Comparison of ENCODE assay signal across 28 mouse cellular contexts in the genomic region with DNA sequence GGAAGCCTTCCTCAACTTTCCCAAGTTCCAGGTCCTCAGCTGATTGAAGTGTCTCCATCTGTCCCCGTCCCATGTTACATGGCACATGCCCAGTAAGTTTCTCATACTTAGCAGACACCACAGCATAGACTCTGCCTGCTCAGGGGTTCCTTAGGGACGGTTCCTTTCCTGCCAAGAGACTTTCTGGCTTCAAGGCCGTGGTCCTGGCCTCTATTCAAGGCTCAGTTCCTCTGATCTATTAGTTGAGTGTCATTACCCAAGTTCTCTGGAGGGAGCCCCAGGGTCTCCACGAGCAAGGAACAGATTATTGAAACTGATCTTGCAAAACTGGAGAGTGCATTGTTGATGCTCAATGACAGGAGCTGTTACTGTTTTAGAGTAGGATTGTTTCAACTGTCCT. TPM values are rescaled to one million over a fixed set of nuclear protein-coding genes. Genes with fewer than 3 reads are reported as not detected.
DNase-seq lines count a peak whose midpoint lies in the region; ATAC-seq and TF ChIP-seq lines count a peak whose summit lies in the region.
"Had no signal": no experiment of that assay in that cellular context is flagged by ENCODE, and none has a peak within 500 bp of the region (broad histone marks: within the 10 kb centered on the region; RNA-seq: fewer than 3 reads in every experiment).

No protein-coding gene starts in this region.

- H3K4me3 ChIP-seq in forebrain, postnatal 0 days (ENCODE audit: low read depth, low read length), result no peak overlapping the region
- no peak overlapping the region for H3K4me3 ChIP-seq in forebrain, embryonic 15.5 days
- H3K4me3 ChIP-seq: hindbrain, embryonic 10.5 days; hindbrain, embryonic 15.5 days; left cerebral cortex, adult 2 months; limb, embryonic 13.5 days; lung, embryonic 15.5 days; stomach, embryonic 15.5 days had no signal

- H3K4me2 ChIP-seq in forebrain, postnatal 0 days (ENCODE audit: low read depth), result no peak overlapping the region
- H3K4me2 ChIP-seq in forebrain, embryonic 15.5 days (replicated peaks), result no peak overlapping the region
- H3K4me2 ChIP-seq: hindbrain, embryonic 15.5 days; limb, embryonic 13.5 days; liver, embryonic 11.5 days; lung, embryonic 15.5 days; midbrain, embryonic 11.5 days; stomach, embryonic 15.5 days had no signal

- no peak for TF ChIP-seq CTCF in forebrain, postnatal 0 days (IDR thresholded peaks at IDR 0.05; ENCODE audit: low read depth)

- H3K36me3 ChIP-seq in forebrain, postnatal 0 days (ENCODE audit: insufficient read depth), result peaks cover 25% of the 10 kb centered on the region
- peaks cover 14% of the 10 kb centered on the region for H3K36me3 ChIP-seq in forebrain, embryonic 15.5 days

- no peaks in the 10 kb centered on the region for H3K9me3 ChIP-seq in forebrain, postnatal 0 days (ENCODE audit: low read length)
- H3K9me3 ChIP-seq in forebrain, embryonic 15.5 days, result no peaks in the 10 kb centered on the region
- H3K9me3 ChIP-seq: hindbrain, embryonic 10.5 days; hindbrain, embryonic 15.5 days; limb, embryonic 13.5 days; lung, embryonic 15.5 days; stomach, embryonic 15.5 days had no signal

- H3K27me3 ChIP-seq in forebrain, postnatal 0 days (ENCODE audit: insufficient read depth, low read length), result no peaks in the 10 kb centered on the region
- H3K27me3 ChIP-seq in forebrain, embryonic 15.5 days, result no peaks in the 10 kb centered on the region
- H3K27me3 ChIP-seq: CH12.LX; hindbrain, embryonic 15.5 days; limb, embryonic 13.5 days; lung, embryonic 15.5 days; stomach, embryonic 15.5 days had no signal

- H3K27ac ChIP-seq in forebrain, postnatal 0 days (ENCODE audit: low read depth, low read length), result no peak overlapping the region
- H3K27ac ChIP-seq in forebrain, embryonic 15.5 days (replicated peaks), result no peak overlapping the region
- H3K27ac ChIP-seq: hindbrain, embryonic 10.5 days; hindbrain, embryonic 15.5 days; left cerebral cortex, adult 2 months; limb, embryonic 13.5 days; lung, embryonic 15.5 days; stomach, embryonic 15.5 days had no signal

- no peaks in the 10 kb centered on the region for H3K4me1 ChIP-seq in forebrain, postnatal 0 days (ENCODE audit: insufficient read depth)
- H3K4me1 ChIP-seq in forebrain, embryonic 15.5 days, result no peaks in the 10 kb centered on the region
- H3K4me1 ChIP-seq: hindbrain, embryonic 10.5 days; hindbrain, embryonic 15.5 days; limb, embryonic 13.5 days; stomach, embryonic 15.5 days had no signal

- DNase-seq in adrenal gland, adult (ENCODE audit: inconsistent age in 2 of 2, low spot score in 1 of 2), result peak; percentile 83 to 94
- DNase-seq in adrenal gland, postnatal 4 days (ENCODE audit: low spot score in 2 of 2), result no peak
- DNase-seq in forebrain, postnatal 0 days, result peak; percentile 33
- peak; percentile 37 for DNase-seq in adipocyte (ENCODE audit: low spot score)
- peak; percentile 77 to 85 for DNase-seq in adrenal gland, postnatal 36 days
- DNase-seq in retina, embryonic 14.5 days (ENCODE audit: low spot score), result no peak
- DNase-seq: cerebellum, adult 2 months; cerebellum, postnatal 14 days; heart, postnatal 14 days; kidney, adult 11 months; kidney, postnatal 25 days; right cerebral cortex, postnatal 25 days; thymus, adult 2 months; thymus, postnatal 36 days had no signal

- no peak overlapping the region for H3K9ac ChIP-seq in forebrain, postnatal 0 days
- no peak overlapping the region for H3K9ac ChIP-seq in forebrain, embryonic 15.5 days (replicated peaks)
- H3K9ac ChIP-seq: hindbrain, embryonic 15.5 days; limb, embryonic 13.5 days; lung, embryonic 15.5 days; stomach, embryonic 15.5 days had no signal

- WGBS in forebrain, postnatal 0 days, result 63% methylated on average over 4 of the region's 4 CpGs
- 64% methylated on average over 4 of the region's 4 CpGs for WGBS in forebrain, embryonic 15.5 days

- peak; percentile 45; the same call in 1 of the 2 replicates for ATAC-seq in forebrain, postnatal 0 days
- no peak for ATAC-seq in forebrain, embryonic 15.5 days (replicated peaks)
- no peak for ATAC-seq in erythroid progenitor cell, adult 5-6 weeks (replicated peaks; ENCODE audit: low FRiP score, poor library complexity, severe bottlenecking)
- ATAC-seq: activated CD4-positive, CD25-positive, alpha-beta regulatory T cell, adult 4 months; inflammation-experienced regulatory T-cells, adult 6 months; midbrain, embryonic 16.5 days had no signal

RNA-seq across cellular contexts. Expression of gene Tysnd1, which starts 9.3 kb away (rescaled TPM):
- total RNA-seq in adrenal gland, postnatal 4 days (2021), result 10 to 100 TPM; 67.6 to 68.2 TPM
- total RNA-seq in forebrain, postnatal 0 days (2014; rRNA removed), result 50.5 and 56.8 TPM in 2 replicates
- 34.0 and 34.4 TPM in 2 replicates for polyA plus RNA-seq in forebrain, postnatal 0 days (2015; fragmentation: Nextera tagmentation; extraction: Ambion mirVana)
- polyA plus RNA-seq in forebrain, embryonic 15.5 days (2015; fragmentation: Nextera tagmentation; extraction: Ambion mirVana), result 28.2 and 32.7 TPM in 2 replicates
- 100 to 1,000 TPM in 1 of 2 experiments, 10 to 100 TPM in 1; 66.4 to 113 TPM for total RNA-seq in adrenal gland, postnatal 36 days (2021)
- total RNA-seq in erythroid progenitor cell, adult 5-6 weeks (2015; ENCODE audit: low replicate concordance), result 6.3 and 14.1 TPM in 2 replicates
- total RNA-seq in erythroid progenitor cell, adult 5-6 weeks (2017; ENCODE audit: low replicate concordance), result 3.5 and 7.3 TPM in 2 replicates

RNA-seq across cellular contexts. Expression of gene Aifm2, which starts 10.4 kb away (rescaled TPM):
- total RNA-seq in adrenal gland, postnatal 4 days (2021), result 100 to 1,000 TPM; 229 to 261 TPM
- 11.5 and 13.0 TPM in 2 replicates for total RNA-seq in forebrain, postnatal 0 days (2014; rRNA removed)
- 8.4 and 11.7 TPM in 2 replicates for polyA plus RNA-seq in forebrain, postnatal 0 days (2015; fragmentation: Nextera tagmentation; extraction: Ambion mirVana)
- polyA plus RNA-seq in forebrain, embryonic 15.5 days (2015; fragmentation: Nextera tagmentation; extraction: Ambion mirVana), result 5.2 and 6.7 TPM in 2 replicates
- 100 to 1,000 TPM; 187 to 377 TPM for total RNA-seq in adrenal gland, postnatal 36 days (2021)
- total RNA-seq in erythroid progenitor cell, adult 5-6 weeks (2015; ENCODE audit: low replicate concordance), result 1.3 and 6.5 TPM in 2 replicates
- total RNA-seq in erythroid progenitor cell, adult 5-6 weeks (2017; ENCODE audit: low replicate concordance), result 1.8 and 9.9 TPM in 2 replicates

RNA-seq across cellular contexts. Expression of gene Sar1a, which starts 24.6 kb away (rescaled TPM):
- 100 to 1,000 TPM; 184 to 192 TPM for total RNA-seq in adrenal gland, postnatal 4 days (2021)
- total RNA-seq in forebrain, postnatal 0 days (2014; rRNA removed), result 188 and 221 TPM in 2 replicates
- 208 and 213 TPM in 2 replicates for polyA plus RNA-seq in forebrain, postnatal 0 days (2015; fragmentation: Nextera tagmentation; extraction: Ambion mirVana)
- 213 and 219 TPM in 2 replicates for polyA plus RNA-seq in forebrain, embryonic 15.5 days (2015; fragmentation: Nextera tagmentation; extraction: Ambion mirVana)
- 100 to 1,000 TPM; 198 to 208 TPM for total RNA-seq in adrenal gland, postnatal 36 days (2021)
- 43.6 and 65.2 TPM in 2 replicates for total RNA-seq in erythroid progenitor cell, adult 5-6 weeks (2015; ENCODE audit: low replicate concordance)
- total RNA-seq in erythroid progenitor cell, adult 5-6 weeks (2017; ENCODE audit: low replicate concordance), result 26.9 and 52.8 TPM in 2 replicates

RNA-seq across cellular contexts. Expression of gene Ppa1, which starts 56.3 kb away (rescaled TPM):
- 10 to 100 TPM; 50.1 to 55.6 TPM for total RNA-seq in adrenal gland, postnatal 4 days (2021)
- 137 and 157 TPM in 2 replicates for total RNA-seq in forebrain, postnatal 0 days (2014; rRNA removed)
- 201 and 219 TPM in 2 replicates for polyA plus RNA-seq in forebrain, postnatal 0 days (2015; fragmentation: Nextera tagmentation; extraction: Ambion mirVana)
- polyA plus RNA-seq in forebrain, embryonic 15.5 days (2015; fragmentation: Nextera tagmentation; extraction: Ambion mirVana), result 243 and 249 TPM in 2 replicates
- total RNA-seq in adrenal gland, postnatal 36 days (2021), result 100 to 1,000 TPM; 133 to 148 TPM
- 13.8 and 15.1 TPM in 2 replicates for total RNA-seq in erythroid progenitor cell, adult 5-6 weeks (2015; ENCODE audit: low replicate concordance)
- 7.0 and 17.5 TPM in 2 replicates for total RNA-seq in erythroid progenitor cell, adult 5-6 weeks (2017; ENCODE audit: low replicate concordance)

Comparison
In these comparisons a context has a peak if more than half of its experiments do, and no peak if none do; other contexts are left out.
1. DNase-seq: peak in adrenal gland, adult (2 of 2), forebrain, postnatal 0 days (single experiment), adipocyte (single experiment) and adrenal gland, postnatal 36 days (2 of 2); none in adrenal gland, postnatal 4 days (0 of 2) and retina, embryonic 14.5 days (single experiment).
2. RNA of gene Aifm2, which starts 10.4 kb away (total RNA-seq): 187 to 377 TPM in adrenal gland, postnatal 36 days and 229 to 261 TPM in adrenal gland, postnatal 4 days; 11.5 to 13.0 TPM in forebrain, postnatal 0 days and 1.3 to 9.9 TPM in erythroid progenitor cell, adult 5-6 weeks; every median in the first group is over 10 times any median in the second.